Mouse (Mus musculus): Measurements from ENCODE around the gene Nfia. TPM values are rescaled to one million over a fixed set of nuclear protein-coding genes. Genes with fewer than 3 reads are reported as not detected.
A peak's percentile ranks its signal among the peaks of the same experiment; 100 is the strongest.

Gene Nfia
- polyA plus RNA-seq, 1 experiment from 2014 or later: 37.2 TPM

DNA sequence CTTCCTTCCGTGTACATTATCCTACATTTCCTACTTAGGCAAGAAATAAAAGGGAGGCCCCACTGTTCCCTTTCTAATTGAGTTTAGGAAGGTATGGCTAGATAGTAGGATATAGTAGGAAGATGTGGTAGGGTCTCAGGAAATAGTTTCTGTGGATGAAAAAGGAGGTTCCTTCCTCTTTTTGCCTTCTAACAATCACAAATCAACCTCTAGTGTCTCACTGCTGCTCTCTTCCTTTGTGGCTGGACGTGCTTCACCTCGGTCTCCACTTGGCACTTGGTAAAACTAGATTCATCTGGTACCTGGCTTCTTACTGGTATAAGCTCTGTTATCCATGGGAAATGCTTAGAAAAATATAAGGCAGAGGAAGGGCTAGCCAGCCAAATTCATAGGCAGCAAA, 65.2 kb downstream of the Nfia start:
- ATAC-seq (ENCODE audit: low FRiP score, low TSS enrichment) (no peak), DNase-seq (no peak)
- H3K4me2 ChIP-seq (ENCODE audit: low read length): no peak overlapping the region
- H3K9me3 ChIP-seq (ENCODE audit: control insufficient read depth, low read length): no peaks in the 10 kb centered on the region
- WGBS: 84% methylated on average over 3 of the region's 3 CpGs
- no peak overlapping the region for H3K9ac ChIP-seq (replicated peaks; ENCODE audit: low read length)
- peaks cover 22% of the 10 kb centered on the region for H3K4me1 ChIP-seq (ENCODE audit: control insufficient read depth, insufficient read depth, low read length)
- peaks cover 39% of the 10 kb centered on the region; the same call in 1 of the 2 replicates for H3K27me3 ChIP-seq (ENCODE audit: control insufficient read depth, insufficient read depth, low read length)
- H3K36me3 ChIP-seq (ENCODE audit: control insufficient read depth, insufficient read depth, low read length): no peaks in the 10 kb centered on the region
- no peak overlapping the region for H3K27ac ChIP-seq (replicated peaks; ENCODE audit: low read depth, low read length)
- H3K4me3 ChIP-seq (replicated peaks; ENCODE audit: low read depth, low read length): no peak overlapping the region

DNA sequence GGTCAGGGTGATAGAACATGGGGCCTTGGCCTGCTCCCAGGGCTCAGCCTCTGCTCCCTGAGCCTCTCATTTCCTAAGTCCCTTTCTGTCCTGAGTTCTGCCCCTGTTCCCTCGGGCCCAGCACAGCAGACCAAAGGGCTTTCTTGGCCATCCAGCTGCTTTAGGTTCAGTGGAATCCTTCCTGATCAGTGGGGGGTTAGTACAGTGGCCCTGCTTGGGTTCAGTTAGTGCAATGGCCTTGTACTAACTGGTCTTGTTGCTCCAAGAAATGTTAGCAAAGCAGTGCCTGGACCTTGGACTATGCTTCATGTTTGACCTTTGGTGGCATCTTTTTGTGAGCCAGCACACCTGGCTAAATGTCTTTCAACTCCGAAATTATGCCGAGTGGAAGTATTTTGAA, 66.1 kb downstream of the Nfia start:
- no peak overlapping the region for H3K4me3 ChIP-seq (replicated peaks; ENCODE audit: low read depth, low read length)
- peaks cover 22% of the 10 kb centered on the region for H3K4me1 ChIP-seq (ENCODE audit: control insufficient read depth, insufficient read depth, low read length)
- ATAC-seq (ENCODE audit: low FRiP score, low TSS enrichment) (no peak), DNase-seq (no peak)
- H3K27me3 ChIP-seq (ENCODE audit: control insufficient read depth, insufficient read depth, low read length): peaks cover 39% of the 10 kb centered on the region; the same call in 1 of the 2 replicates
- no peak overlapping the region for H3K9ac ChIP-seq (replicated peaks; ENCODE audit: low read length)
- no peak overlapping the region for H3K4me2 ChIP-seq (ENCODE audit: low read length)
- H3K36me3 ChIP-seq (ENCODE audit: control insufficient read depth, insufficient read depth, low read length): no peaks in the 10 kb centered on the region
- H3K27ac ChIP-seq (replicated peaks; ENCODE audit: low read depth, low read length): no peak overlapping the region
- no peaks in the 10 kb centered on the region for H3K9me3 ChIP-seq (ENCODE audit: control insufficient read depth, low read length)
- WGBS: 73% methylated on average over 3 of the region's 3 CpGs

GRCm38 (mm10) chr4:97839406-97840101, 67.0 kb downstream of the Nfia start:
- Histone ChIP-seq H3K36me3 (ENCODE audit: control insufficient read depth, insufficient read depth, low read length) (no peaks in the 10 kb centered on the region), H3K4me3 (replicated peaks; ENCODE audit: low read depth, low read length) (no peak overlapping the region), H3K9ac (replicated peaks; ENCODE audit: low read length) (no peak overlapping the region), H3K9me3 (ENCODE audit: control insufficient read depth, low read length) (no peaks in the 10 kb centered on the region), H3K27me3 (ENCODE audit: control insufficient read depth, insufficient read depth, low read length) (peaks cover 35% of the 10 kb centered on the region; the same call in 1 of the 2 replicates), H3K27ac (replicated peaks; ENCODE audit: low read depth, low read length) (no peak overlapping the region), H3K4me2 (ENCODE audit: low read length) (no peak overlapping the region), H3K4me1 (ENCODE audit: control insufficient read depth, insufficient read depth, low read length) (peaks cover 29% of the 10 kb centered on the region)
- 0 out of 2 replicates have a peak, but pooled peaks have one; percentile 62 for ATAC-seq (ENCODE audit: low FRiP score, low TSS enrichment)
- 32% methylated on average over 7 of the region's 7 CpGs for WGBS
- DNase-seq: no peak

- Histone ChIP-seq H3K27ac (replicated peaks; ENCODE audit: low read depth, low read length) (no peak overlapping the region), H3K4me1 (ENCODE audit: control insufficient read depth, insufficient read depth, low read length) (peaks cover 32% of the 10 kb centered on the region), H3K9ac (replicated peaks; ENCODE audit: low read length) (no peak overlapping the region), H3K27me3 (ENCODE audit: control insufficient read depth, insufficient read depth, low read length) (peaks cover 37% of the 10 kb centered on the region; the same call in 1 of the 2 replicates), H3K4me2 (ENCODE audit: low read length) (no peak overlapping the region), H3K9me3 (ENCODE audit: control insufficient read depth, low read length) (no peaks in the 10 kb centered on the region), H3K36me3 (ENCODE audit: control insufficient read depth, insufficient read depth, low read length) (no peaks in the 10 kb centered on the region), H3K4me3 (replicated peaks; ENCODE audit: low read depth, low read length) (no peak overlapping the region)
- no peak for DNase-seq
- 27% methylated on average over 8 of the region's 8 CpGs for WGBS
- ATAC-seq (ENCODE audit: low FRiP score, low TSS enrichment): no peak
These were observed 67.9 kb downstream of the Nfia start for GRCm38 (mm10) chr4:97840227-97841062.

GRCm38 (mm10) chr4:97841063-97841595, 68.6 kb downstream of the Nfia start:
- peaks cover 32% of the 10 kb centered on the region for H3K4me1 ChIP-seq (ENCODE audit: control insufficient read depth, insufficient read depth, low read length)
- no peak overlapping the region for H3K27ac ChIP-seq (replicated peaks; ENCODE audit: low read depth, low read length)
- H3K9ac ChIP-seq (replicated peaks; ENCODE audit: low read length): no peak overlapping the region
- peaks cover 40% of the 10 kb centered on the region for H3K27me3 ChIP-seq (ENCODE audit: control insufficient read depth, insufficient read depth, low read length)
- no peak overlapping the region for H3K4me2 ChIP-seq (ENCODE audit: low read length)
- no peaks in the 10 kb centered on the region for H3K36me3 ChIP-seq (ENCODE audit: control insufficient read depth, insufficient read depth, low read length)
- no peak for DNase-seq
- H3K4me3 ChIP-seq (replicated peaks; ENCODE audit: low read depth, low read length): no peak overlapping the region
- H3K9me3 ChIP-seq (ENCODE audit: control insufficient read depth, low read length): no peaks in the 10 kb centered on the region
- ATAC-seq (ENCODE audit: low FRiP score, low TSS enrichment): no peak
- WGBS: 62% methylated on average over 4 of the region's 4 CpGs

DNA sequence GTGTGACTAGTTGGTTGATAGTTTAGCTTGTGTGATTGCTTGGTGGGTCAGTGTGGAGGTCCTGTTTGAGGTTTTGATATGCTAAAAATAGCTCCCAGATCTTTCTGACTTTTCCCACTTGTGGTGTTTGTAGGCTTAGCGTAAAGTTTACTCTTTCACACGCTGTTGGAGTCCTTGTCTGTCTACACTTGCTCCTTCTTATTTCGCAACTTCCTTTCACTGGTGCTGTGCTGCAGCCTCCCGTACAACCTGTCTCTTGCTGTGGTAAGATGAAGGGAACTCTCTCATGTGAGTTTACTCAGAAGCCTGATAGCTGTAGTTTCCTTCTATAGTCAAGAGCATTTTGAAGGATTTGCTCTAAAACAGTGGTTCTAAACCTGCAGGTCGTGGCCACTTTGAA, 69.2 kb downstream of the Nfia start:
- Histone ChIP-seq H3K36me3 (ENCODE audit: control insufficient read depth, insufficient read depth, low read length) (no peaks in the 10 kb centered on the region), H3K27me3 (ENCODE audit: control insufficient read depth, insufficient read depth, low read length) (peaks cover 42% of the 10 kb centered on the region), H3K4me3 (replicated peaks; ENCODE audit: low read depth, low read length) (no peak overlapping the region), H3K4me2 (ENCODE audit: low read length) (no peak overlapping the region), H3K27ac (replicated peaks; ENCODE audit: low read depth, low read length) (no peak overlapping the region), H3K9ac (replicated peaks; ENCODE audit: low read length) (no peak overlapping the region), H3K4me1 (ENCODE audit: control insufficient read depth, insufficient read depth, low read length) (peaks cover 30% of the 10 kb centered on the region), H3K9me3 (ENCODE audit: control insufficient read depth, low read length) (no peaks in the 10 kb centered on the region)
- DNase-seq: no peak
- ATAC-seq (ENCODE audit: low FRiP score, low TSS enrichment): no peak
- 82% methylated on average over 5 of the region's 5 CpGs for WGBS

GRCm38 (mm10) chr4:97843981-97844690, 71.6 kb downstream of the Nfia start:
- DNase-seq: peak; percentile 49
- no peak for ATAC-seq (ENCODE audit: low FRiP score, low TSS enrichment)
- Histone ChIP-seq H3K4me3 (replicated peaks; ENCODE audit: low read depth, low read length) (no peak overlapping the region), H3K36me3 (ENCODE audit: control insufficient read depth, insufficient read depth, low read length) (no peaks in the 10 kb centered on the region), H3K9me3 (ENCODE audit: control insufficient read depth, low read length) (no peaks in the 10 kb centered on the region), H3K27me3 (ENCODE audit: control insufficient read depth, insufficient read depth, low read length) (peaks cover 39% of the 10 kb centered on the region), H3K27ac (replicated peaks; ENCODE audit: low read depth, low read length) (no peak overlapping the region), H3K9ac (replicated peaks; ENCODE audit: low read length) (no peak overlapping the region), H3K4me2 (ENCODE audit: low read length) (0 out of 2 replicates have a peak overlapping the region, but pooled peaks have one; percentile 11), H3K4me1 (ENCODE audit: control insufficient read depth, insufficient read depth, low read length) (peaks cover 25% of the 10 kb centered on the region)
- WGBS: 11% methylated on average over 15 of the region's 15 CpGs

GRCm38 (mm10) chr4:97844899-97845298, 72.4 kb downstream of the Nfia start:
- no peak overlapping the region for H3K4me3 ChIP-seq (replicated peaks; ENCODE audit: low read depth, low read length)
- no peaks in the 10 kb centered on the region for H3K9me3 ChIP-seq (ENCODE audit: control insufficient read depth, low read length)
- no peak overlapping the region for H3K4me2 ChIP-seq (ENCODE audit: low read length)
- H3K27ac ChIP-seq (replicated peaks; ENCODE audit: low read depth, low read length): no peak overlapping the region
- 14% methylated on average over 6 of the region's 6 CpGs for WGBS
- DNase-seq (no peak), ATAC-seq (ENCODE audit: low FRiP score, low TSS enrichment) (no peak)
- no peaks in the 10 kb centered on the region for H3K36me3 ChIP-seq (ENCODE audit: control insufficient read depth, insufficient read depth, low read length)
- H3K4me1 ChIP-seq (ENCODE audit: control insufficient read depth, insufficient read depth, low read length): peaks cover 18% of the 10 kb centered on the region
- peaks cover 39% of the 10 kb centered on the region for H3K27me3 ChIP-seq (ENCODE audit: control insufficient read depth, insufficient read depth, low read length)
- no peak overlapping the region for H3K9ac ChIP-seq (replicated peaks; ENCODE audit: low read length)

Measured in midbrain, embryonic 14.5 days (tissue).